Mouse (Mus musculus) CH12.LX (cell line): ENCODE results near the gene Pnpo. TPM values are rescaled to one million over a fixed set of nuclear protein-coding genes. Genes with fewer than 3 reads are reported as not detected.

ENCODE experiments used
- DNase-seq: peaks from one replicate; pipeline ENCODE4 v3.0.0-alpha.2; 2013; ENCODE audit errors: extremely low read depth
- H3K27ac ChIP-seq: 2 replicates; pipeline ENCODE4 v1.5.1; 2012; ENCODE audit warnings: low read depth, mild to moderate bottlenecking, control low read depth, moderate library complexity; ENCODE audit not compliant: insufficient read depth
- H3K27me3 ChIP-seq: replicated peaks from 2 replicates; pipeline ENCODE3; 2012; ENCODE audit warnings: inconsistent platforms
- H3K36me3 ChIP-seq, 2 experiments: replicated peaks in 1 of 2; 2 replicates each; pipeline versions ENCODE3 to v1.6.1; 2012; ENCODE audit warnings: inconsistent platforms in 1 of 2, low read length in 1 of 2, mild to moderate bottlenecking in 1 of 2, mixed read lengths in 1 of 2, moderate library complexity in 1 of 2; ENCODE audit not compliant: control insufficient read depth in 1 of 2, insufficient read depth in 1 of 2
- H3K4me1 ChIP-seq, 2 experiments: 2 replicates each; pipeline ENCODE4 v1.6.1; 2012; ENCODE audit warnings: inconsistent platforms in 1 of 2, moderate library complexity in 1 of 2; ENCODE audit not compliant: insufficient read depth in 2 of 2, control insufficient read depth in 1 of 2
- H3K4me2 ChIP-seq: 2 replicates; pipeline ENCODE4 v1.6.1; 2012; ENCODE audit warnings: low read depth, mild to moderate bottlenecking, control low read depth; ENCODE audit not compliant: poor library complexity, insufficient read depth, severe bottlenecking
- H3K4me3 ChIP-seq, 3 experiments: fragments of 150-350 bp in 1 of 3; sonication (generic) in 1 of 3; replicated peaks in 1 of 3; 2 replicates each; pipeline versions ENCODE3 to v1.5.1; 2011 to 2012; ENCODE audit warnings: low read depth in 2 of 3, low read length in 2 of 3, mild to moderate bottlenecking in 2 of 3, moderate library complexity in 2 of 3, control low read depth in 1 of 3, improper control_type of control experiment in 1 of 3, inconsistent platforms in 1 of 3, mixed read lengths in 1 of 3; ENCODE audit not compliant: poor library complexity in 1 of 3
- H3K79me2 ChIP-seq: replicated peaks from 2 replicates; pipeline ENCODE4 v1.6.1; 2012; ENCODE audit warnings: mild to moderate bottlenecking, moderate library complexity; ENCODE audit not compliant: control insufficient read depth, poor library complexity, insufficient read depth, severe bottlenecking; ENCODE audit errors: extremely low read depth
- H3K9ac ChIP-seq: 2 replicates; pipeline ENCODE4 v1.6.1; 2012; ENCODE audit warnings: low read depth, mild to moderate bottlenecking, control low read depth, moderate library complexity; ENCODE audit not compliant: insufficient read depth
- H3K9me3 ChIP-seq: replicated peaks from 2 replicates; pipeline ENCODE3; 2012; ENCODE audit warnings: low read length, inconsistent platforms, mixed read lengths
- BHLHE40 ChIP-seq: IDR thresholded peaks from 2 replicates; pipeline ENCODE4 v1.6.1; 2011; ENCODE audit warnings: mild to moderate bottlenecking, low read depth, low read length, improper control_type of control experiment
- CHD1 ChIP-seq: IDR thresholded peaks from 2 replicates; pipeline ENCODE4 v1.6.1; 2012; ENCODE audit warnings: low read depth, low read length, improper control_type of control experiment, inconsistent platforms
- CHD2 ChIP-seq: IDR thresholded peaks from 2 replicates; pipeline ENCODE4 v1.6.1; 2011; ENCODE audit warnings: low read length, improper control_type of control experiment
- CTCF ChIP-seq, 2 experiments: IDR thresholded peaks in 1 of 2; conservative IDR thresholded peaks in 1 of 2; 2 replicates each; pipeline ENCODE4 v1.5.1; 2011 to 2012; ENCODE audit warnings: low read depth in 2 of 2, low read length in 2 of 2, improper control_type of control experiment in 1 of 2, inconsistent platforms in 1 of 2, mild to moderate bottlenecking in 1 of 2, moderate library complexity in 1 of 2
- E2F4 ChIP-seq: IDR thresholded peaks from 2 replicates; pipeline ENCODE4 v1.6.1; 2011; ENCODE audit warnings: low read depth, low read length, improper control_type of control experiment; ENCODE audit not compliant: insufficient replicate concordance
- ELF1 ChIP-seq: IDR thresholded peaks from 2 replicates; pipeline ENCODE4 v1.6.1; 2014; ENCODE audit warnings: low read depth, mild to moderate bottlenecking, inconsistent platforms, low read length, improper control_type of control experiment
- EP300 ChIP-seq: IDR thresholded peaks from 2 replicates; pipeline ENCODE4 v1.6.1; 2011; ENCODE audit warnings: low read length, improper control_type of control experiment
- ETS1 ChIP-seq: conservative IDR thresholded peaks from 2 replicates; pipeline ENCODE4 v1.6.1; 2012; ENCODE audit warnings: low read depth, mild to moderate bottlenecking, inconsistent platforms, low read length, improper control_type of control experiment, moderate library complexity
- GABPA ChIP-seq: IDR thresholded peaks from 2 replicates; pipeline ENCODE4 v1.6.1; 2012; ENCODE audit warnings: low read depth, low read length, improper control_type of control experiment, inconsistent platforms; ENCODE audit not compliant: insufficient replicate concordance
- HCFC1 ChIP-seq: IDR thresholded peaks from 2 replicates; pipeline ENCODE4 v1.6.1; 2012; ENCODE audit warnings: low read depth, mild to moderate bottlenecking, inconsistent platforms, low read length, improper control_type of control experiment
- IRF4 ChIP-seq: IDR thresholded peaks from 2 replicates; pipeline ENCODE4 v1.6.1; 2014; ENCODE audit warnings: low read depth, mild to moderate bottlenecking, inconsistent platforms, low read length, improper control_type of control experiment
- JUN ChIP-seq: IDR thresholded peaks from 2 replicates; pipeline ENCODE4 v1.6.1; 2011; ENCODE audit warnings: low read depth, mild to moderate bottlenecking, low read length, improper control_type of control experiment, moderate library complexity; ENCODE audit not compliant: insufficient read depth
- JUND ChIP-seq: conservative IDR thresholded peaks from 2 replicates; pipeline ENCODE4 v1.6.1; 2011; ENCODE audit warnings: low read depth, low read length, improper control_type of control experiment
- KAT2A ChIP-seq: IDR thresholded peaks from 2 replicates; pipeline ENCODE4 v1.6.1; 2012; ENCODE audit warnings: low read length, improper control_type of control experiment, inconsistent platforms; ENCODE audit not compliant: insufficient replicate concordance
- MAFK ChIP-seq: IDR thresholded peaks from 2 replicates; pipeline ENCODE4 v1.6.1; 2011; ENCODE audit warnings: low read length, improper control_type of control experiment; ENCODE audit not compliant: insufficient replicate concordance
- MAX ChIP-seq: IDR thresholded peaks from 2 replicates; pipeline ENCODE4 v1.6.1; 2011; ENCODE audit warnings: low read length, improper control_type of control experiment
- MAZ ChIP-seq: IDR thresholded peaks from 2 replicates; pipeline ENCODE4 v1.6.1; 2012; ENCODE audit warnings: low read depth, mild to moderate bottlenecking, inconsistent platforms, low read length, improper control_type of control experiment, moderate library complexity
- MXI1 ChIP-seq: IDR thresholded peaks from 2 replicates; pipeline ENCODE4 v1.6.1; 2011; ENCODE audit warnings: mild to moderate bottlenecking, low read depth, low read length, improper control_type of control experiment
- MYC ChIP-seq: IDR thresholded peaks from 2 replicates; pipeline ENCODE4 v1.6.1; 2011; ENCODE audit warnings: low read depth, mild to moderate bottlenecking, improper control_type of control experiment, low read length
- NRF1 ChIP-seq: IDR thresholded peaks from 2 replicates; pipeline ENCODE4 v1.6.1; 2014; ENCODE audit warnings: low read depth, mild to moderate bottlenecking, inconsistent platforms, low read length, improper control_type of control experiment, moderate library complexity
- PAX5 ChIP-seq: IDR thresholded peaks from 2 replicates; pipeline ENCODE4 v1.6.1; 2012; ENCODE audit warnings: low read length, inconsistent platforms, mixed read lengths
- POLR2A ChIP-seq: IDR thresholded peaks from 2 replicates; pipeline ENCODE4 v1.6.1; 2011; ENCODE audit warnings: low read depth, mild to moderate bottlenecking, improper control_type of control experiment, low read length
- POLR2AphosphoS2 ChIP-seq: IDR thresholded peaks from 2 replicates; pipeline ENCODE4 v1.6.1; 2011; ENCODE audit warnings: low read depth, low read length, improper control_type of control experiment
- RAD21 ChIP-seq: IDR thresholded peaks from 2 replicates; pipeline ENCODE4 v1.6.1; 2011; ENCODE audit warnings: low read depth, mild to moderate bottlenecking, low read length, improper control_type of control experiment, moderate library complexity
- RCOR1 ChIP-seq: conservative IDR thresholded peaks from 2 replicates; pipeline ENCODE4 v1.6.1; 2012; ENCODE audit warnings: low read depth, mild to moderate bottlenecking, inconsistent platforms, low read length, improper control_type of control experiment
- SIN3A ChIP-seq: IDR thresholded peaks from 2 replicates; pipeline ENCODE4 v1.6.1; 2012; ENCODE audit warnings: low read length, improper control_type of control experiment, inconsistent platforms
- SMC3 ChIP-seq: IDR thresholded peaks from 2 replicates; pipeline ENCODE4 v1.6.1; 2011; ENCODE audit warnings: low read depth, low read length, improper control_type of control experiment
- TBP ChIP-seq: conservative IDR thresholded peaks from 2 replicates; pipeline ENCODE4 v1.6.1; 2011; ENCODE audit warnings: low read depth, low read length, improper control_type of control experiment
- TCF12 ChIP-seq: IDR thresholded peaks from 2 replicates; pipeline ENCODE4 v1.6.1; 2014; ENCODE audit warnings: low read depth, mild to moderate bottlenecking, inconsistent platforms, low read length, improper control_type of control experiment
- UBTF ChIP-seq: IDR thresholded peaks from 2 replicates; pipeline ENCODE4 v1.6.1; 2012; ENCODE audit warnings: low read depth, mild to moderate bottlenecking, inconsistent platforms, low read length, improper control_type of control experiment, moderate library complexity
- USF1 ChIP-seq: IDR thresholded peaks from 2 replicates; pipeline ENCODE4 v1.6.1; 2014; ENCODE audit warnings: low read depth, mild to moderate bottlenecking, inconsistent platforms, low read length, improper control_type of control experiment
- USF2 ChIP-seq: conservative IDR thresholded peaks from 2 replicates; pipeline ENCODE4 v1.6.1; 2011; ENCODE audit warnings: low read depth, low read length, improper control_type of control experiment
- ZC3H11A ChIP-seq: IDR thresholded peaks from 2 replicates; pipeline ENCODE4 v1.6.1; 2012; ENCODE audit warnings: low read depth, mild to moderate bottlenecking, inconsistent platforms, low read length, improper control_type of control experiment
- ZKSCAN1 ChIP-seq: IDR thresholded peaks from 2 replicates; pipeline ENCODE4 v1.6.1; 2012; ENCODE audit warnings: low read depth, inconsistent platforms, low read length, improper control_type of control experiment, borderline replicate concordance
- ZMIZ1 ChIP-seq: IDR thresholded peaks from 2 replicates; pipeline ENCODE4 v1.6.1; 2012; ENCODE audit warnings: low read depth, mild to moderate bottlenecking, inconsistent platforms, low read length, improper control_type of control experiment
- ZNF384 ChIP-seq: IDR thresholded peaks from 2 replicates; pipeline ENCODE4 v1.6.1; 2012; ENCODE audit warnings: low read depth, low read length, improper control_type of control experiment, inconsistent platforms
- dilution Hi-C: fragments of 300-500 bp; cut with MboI; formaldehyde crosslinking; loops from 2 replicates; pipeline ENCODE4 v1.14.3; 2020; ENCODE audit warnings: low sequenced_read_pairs; ENCODE audit not compliant: extremely low pct_unique_long_range_greater_than_20kb, extremely low pct_ligation_motif_present
- in situ Hi-C: fragments of 300-500 bp; cut with MboI; formaldehyde crosslinking; loops from 3 replicates; pipeline ENCODE4 v1.14.3; 2019; ENCODE audit warnings: low sequenced_read_pairs, low pct_ligation_motif_present, low pct_unique_long_range_greater_than_20kb, mixed read lengths
- polyA plus RNA-seq: library from polyadenylated mRNA; unstranded; fragments of >175 nt; gene quantifications from 2 replicates; pipeline ENCODE4 v1.2.1, GENCODE M21; 2012; ENCODE audit warnings: low read depth; ENCODE audit not compliant: insufficient read length
- total RNA-seq, 2 experiments: library from RNA; depleted of rRNA; stranded (reverse); fragments of 300-350 nt in 1 of 2; fragments of >200 nt in 1 of 2; gene quantifications; 2 replicates each; pipeline ENCODE4 v1.2.3; 2012 to 2014

Pnpo gene
- total and polyA plus RNA-seq, 3 experiments: 36.3 to 54.3 (median 38.5) TPM

GRCm38 (mm10) chr11:96944844-96945580, 1.2 kb upstream of the Pnpo start:
- Histone ChIP-seq H3K4me3 (peak overlapping the region; percentile 61 to 93 (median 70)), H3K4me1 (peaks cover 9 to 57% of the 10 kb centered on the region in 2 experiments), H3K9me3 (peaks cover 5% of the 10 kb centered on the region)
- dilution Hi-C loops: no loop called here
- no peak for TF ChIP-seq GABPA
- no peak for TF ChIP-seq MAFK
- no peak for TF ChIP-seq POLR2AphosphoS2
- TF ChIP-seq POLR2A: no peak
- TF ChIP-seq CTCF (conservative IDR thresholded peaks at IDR 0.05 in 1 of 2, IDR thresholded peaks at IDR 0.05 in 1 of 2; ENCODE audit: low read depth in 2 of 2, low read length in 2 of 2): no peak
- TF ChIP-seq CHD1: no peak
- no peak for TF ChIP-seq ZKSCAN1
- 0 out of 2 replicates have a peak, but pooled peaks have one; percentile 9 for TF ChIP-seq ELF1
- peak; percentile 79 for TF ChIP-seq MAX
- TF ChIP-seq UBTF: no peak
- TF ChIP-seq MYC: peak; percentile 92
- TF ChIP-seq JUND: no peak
- TF ChIP-seq MXI1: peak; percentile 60; the same call in 1 of the 2 replicates
- TF ChIP-seq E2F4: no peak
- TF ChIP-seq CHD2: no peak
- no peak for TF ChIP-seq JUN
- no peak for TF ChIP-seq EP300
- TF ChIP-seq SIN3A: peak; percentile 29; the same call in 1 of the 2 replicates
- no peak for TF ChIP-seq ZNF384
- no peak for TF ChIP-seq IRF4
- no peak for TF ChIP-seq ZC3H11A
- TF ChIP-seq MAZ: no peak
- TF ChIP-seq SMC3: no peak
- no peak for TF ChIP-seq USF1
- TF ChIP-seq KAT2A: no peak
- no peak for TF ChIP-seq USF2
- TF ChIP-seq TCF12: no peak
- TF ChIP-seq HCFC1: no peak
- no peak for TF ChIP-seq RAD21
- TF ChIP-seq PAX5: no peak
- TF ChIP-seq TBP: no peak
- TF ChIP-seq BHLHE40: peak; percentile 64
- no peak for TF ChIP-seq NRF1
- no peak for TF ChIP-seq ETS1
- TF ChIP-seq RCOR1: no peak
- no peak for TF ChIP-seq ZMIZ1
- TF ChIP-seq, all 38 proteins: peak for 6
- Histone ChIP-seq H3K27ac (no peak overlapping the region), H3K27me3 (no peaks in the 10 kb centered on the region), H3K36me3 (peaks cover 28 to 62% of the 10 kb centered on the region in 2 experiments), H3K79me2 (peaks cover 11% of the 10 kb centered on the region; the same call in 1 of the 2 replicates), H3K9ac (peak overlapping the region; percentile 42), H3K4me2 (peak overlapping the region; percentile 86)
- peak; percentile 31 for DNase-seq
- in situ Hi-C loops: no loop called here
